Mouse (Mus musculus) midbrain, postnatal 0 days (tissue): ENCODE measurements around the gene Gtf2h4. TPM values are rescaled to one million over a fixed set of nuclear protein-coding genes. Genes with fewer than 3 reads are reported as not detected.

Experiments used
- ATAC-seq: fragments of 200-750 bp; cut with Nextera tagmentation; 2 replicates; pipeline ENCODE4 v1.8.0; 2017; ENCODE audit warnings: moderate number of reproducible peaks, mild to moderate bottlenecking, moderate TSS enrichment, moderate library complexity; ENCODE audit not compliant: low FRiP score
- DNase-seq: peaks from one replicate; pipeline ENCODE4 v3.0.0-alpha.2; 2015; ENCODE audit warnings: low spot score
- H3K27ac ChIP-seq: fragments of 300-500 bp; sonication (generic); 2 replicates; pipeline ENCODE4 v1.5.1; 2014; ENCODE audit warnings: low read depth, mild to moderate bottlenecking, low read length, mixed read lengths
- H3K27me3 ChIP-seq: fragments of 300-500 bp; sonication (generic); 2 replicates; pipeline ENCODE4 v1.6.1; 2014; ENCODE audit warnings: low read length, control low read depth, mixed read lengths; ENCODE audit not compliant: insufficient read depth
- H3K36me3 ChIP-seq: fragments of 300-500 bp; sonication (generic); 2 replicates; pipeline ENCODE4 v1.6.1; 2014; ENCODE audit warnings: low read length, control low read depth, mixed read lengths; ENCODE audit not compliant: insufficient read depth
- H3K4me1 ChIP-seq: fragments of 300-500 bp; sonication (generic); 2 replicates; pipeline ENCODE4 v1.6.1; 2014; ENCODE audit warnings: mild to moderate bottlenecking, control low read depth, antibody characterized with exemption, low read length, mixed read lengths; ENCODE audit not compliant: insufficient read depth
- H3K4me2 ChIP-seq: fragments of 300-500 bp; sonication (generic); 2 replicates; pipeline ENCODE4 v1.6.1; 2014; ENCODE audit warnings: low read depth, mild to moderate bottlenecking, low read length, mixed read lengths; ENCODE audit not compliant: poor library complexity, severe bottlenecking
- H3K4me3 ChIP-seq: fragments of 300-500 bp; sonication (generic); 2 replicates; pipeline ENCODE4 v1.5.1; 2014; ENCODE audit warnings: low read depth, mild to moderate bottlenecking, low read length, moderate library complexity
- H3K9ac ChIP-seq: fragments of 300-500 bp; sonication (generic); replicated peaks from 2 replicates; pipeline ENCODE4 v1.6.1; 2014; ENCODE audit warnings: mild to moderate bottlenecking, low read length, moderate library complexity, mixed read lengths; ENCODE audit not compliant: poor library complexity, severe bottlenecking
- H3K9me3 ChIP-seq: fragments of 300-500 bp; sonication (generic); 2 replicates; pipeline ENCODE4 v1.6.1; 2016; ENCODE audit warnings: low read length, control low read depth
- CTCF ChIP-seq: IDR thresholded peaks from 2 replicates; pipeline ENCODE4 v1.5.1; 2016; ENCODE audit warnings: antibody characterized with exemption, mild to moderate bottlenecking
- WGBS: fragments of 180-500 bp; shearing (Covaris S2); extraction: QIAGEN DNeasy Blood & Tissue Kit; methylation state at CpG from one replicate; pipeline ENCODE4 v1.1.7; 2014; 5-methylcytosine and 5-hydroxymethylcytosine counted together
- polyA plus RNA-seq: library from polyadenylated mRNA; unstranded; fragments of >200 nt; fragmentation: Nextera tagmentation; extraction: Ambion mirVana; gene quantifications from 2 replicates; pipeline ENCODE4 v1.2.1, GENCODE M21; 2015
- total RNA-seq: library from RNA; depleted of rRNA; stranded (reverse); fragments of >200 nt; gene quantifications from 2 replicates; pipeline ENCODE4 v1.2.3, GENCODE M21; 2014

Gtf2h4 gene
- total and polyA plus RNA-seq, 2 experiments from 2014 or later, result 17.8 to 27.7 TPM

DNA sequence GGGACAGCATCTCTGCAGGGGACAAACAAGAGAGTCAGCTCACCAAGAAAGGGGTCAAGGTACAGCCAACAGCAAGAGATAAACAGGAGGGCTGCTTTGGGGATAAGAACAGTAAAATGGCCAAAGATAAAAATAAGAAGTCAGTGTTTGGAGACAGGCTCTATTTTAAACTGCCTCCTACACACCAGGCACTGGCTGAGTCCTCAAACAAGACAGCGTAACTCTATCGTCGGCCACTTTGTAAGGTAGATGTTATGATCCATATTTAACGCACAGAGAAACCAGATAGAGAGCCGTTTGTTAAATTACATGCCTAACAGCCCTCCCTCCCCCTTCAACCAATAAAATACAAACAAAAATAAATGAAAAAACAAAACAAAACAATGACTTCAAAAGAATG is 20.4 kb upstream of the Gtf2h4 start:
- H3K27me3 ChIP-seq, result no peaks in the 10 kb centered on the region
- DNase-seq (no peak), ATAC-seq (no peak)
- H3K36me3 ChIP-seq, result peaks cover 44% of the 10 kb centered on the region
- no peaks in the 10 kb centered on the region for H3K9me3 ChIP-seq
- H3K9ac ChIP-seq, result no peak overlapping the region
- H3K4me1 ChIP-seq, result peaks cover 12% of the 10 kb centered on the region; the same call in 1 of the 2 replicates
- 92% methylated on average over 5 of the region's 5 CpGs for WGBS
- H3K4me3 ChIP-seq, result no peak overlapping the region
- H3K27ac ChIP-seq, result no peak overlapping the region
- no peak overlapping the region for H3K4me2 ChIP-seq
- TF ChIP-seq CTCF, result no peak

GRCm38 (mm10) chr17:35692368-35692767 is 18.8 kb upstream of the Gtf2h4 start:
- no peaks in the 10 kb centered on the region for H3K9me3 ChIP-seq
- no peak overlapping the region for H3K9ac ChIP-seq
- 67% methylated on average over 4 of the region's 4 CpGs for WGBS
- peaks cover 59% of the 10 kb centered on the region for H3K36me3 ChIP-seq
- H3K27ac ChIP-seq, result no peak overlapping the region
- H3K27me3 ChIP-seq, result no peaks in the 10 kb centered on the region
- no peak for TF ChIP-seq CTCF
- no peak overlapping the region for H3K4me3 ChIP-seq
- ATAC-seq (no peak), DNase-seq (no peak)
- peaks cover 7% of the 10 kb centered on the region; the same call in 1 of the 2 replicates for H3K4me1 ChIP-seq
- no peak overlapping the region for H3K4me2 ChIP-seq

GRCm38 (mm10) chr17:35691811-35692210 is 18.3 kb upstream of the Gtf2h4 start:
- no peak for TF ChIP-seq CTCF
- DNase-seq (no peak), ATAC-seq (no peak)
- Histone ChIP-seq H3K4me3 (no peak overlapping the region), H3K27ac (no peak overlapping the region), H3K4me1 (0 out of 2 replicates have a peak, but pooled peaks cover 2% of the 10 kb centered on the region), H3K9me3 (no peaks in the 10 kb centered on the region), H3K27me3 (no peaks in the 10 kb centered on the region), H3K9ac (no peak overlapping the region; the same call in 1 of the 2 replicates), H3K36me3 (peaks cover 64% of the 10 kb centered on the region), H3K4me2 (no peak overlapping the region)
- WGBS, result 84% methylated on average over 4 of the region's 4 CpGs

DNA sequence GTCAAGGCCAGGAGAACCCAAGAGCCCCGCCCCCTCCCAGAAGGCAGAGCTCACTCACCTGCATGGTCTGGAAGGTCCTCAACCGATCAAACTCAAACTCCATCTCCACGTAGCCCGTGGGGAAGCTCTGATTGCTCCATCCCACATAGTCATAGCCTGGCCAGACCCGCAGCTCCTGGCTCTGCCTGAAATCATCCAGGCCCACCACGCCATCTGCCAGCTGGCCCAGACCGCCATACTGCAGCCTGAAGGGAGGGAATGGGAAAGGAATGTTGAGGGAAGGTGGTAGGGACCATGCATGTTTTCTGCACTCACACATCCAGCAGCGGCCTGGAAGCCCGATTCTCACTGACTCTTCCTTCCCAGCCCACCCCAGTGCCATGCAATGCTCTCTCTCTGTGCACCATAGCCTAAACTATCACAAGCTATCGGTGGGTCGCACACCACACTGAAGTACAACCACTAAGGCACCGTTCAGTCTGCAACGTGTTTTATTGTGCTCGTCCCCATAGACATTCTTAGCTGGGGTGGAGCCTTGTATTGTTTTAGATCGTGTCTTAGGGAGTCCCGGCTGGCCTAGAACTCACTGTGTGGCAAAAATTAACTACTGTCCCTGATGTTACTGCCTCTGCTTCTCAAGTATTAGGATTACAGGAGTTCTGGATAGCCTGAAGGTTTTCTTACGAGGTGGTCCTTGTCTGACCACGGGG is 16.6 kb upstream of the Gtf2h4 start:
- Histone ChIP-seq H3K4me1 (no peaks in the 10 kb centered on the region), H3K27me3 (no peaks in the 10 kb centered on the region), H3K4me3 (no peak overlapping the region), H3K9ac (no peak overlapping the region; the same call in 1 of the 2 replicates), H3K36me3 (peaks cover 74% of the 10 kb centered on the region), H3K9me3 (no peaks in the 10 kb centered on the region), H3K4me2 (no peak overlapping the region), H3K27ac (no peak overlapping the region)
- no peak for DNase-seq
- no peak for ATAC-seq
- WGBS, result 90% methylated on average over 18 of the region's 18 CpGs
- no peak for TF ChIP-seq CTCF

DNA sequence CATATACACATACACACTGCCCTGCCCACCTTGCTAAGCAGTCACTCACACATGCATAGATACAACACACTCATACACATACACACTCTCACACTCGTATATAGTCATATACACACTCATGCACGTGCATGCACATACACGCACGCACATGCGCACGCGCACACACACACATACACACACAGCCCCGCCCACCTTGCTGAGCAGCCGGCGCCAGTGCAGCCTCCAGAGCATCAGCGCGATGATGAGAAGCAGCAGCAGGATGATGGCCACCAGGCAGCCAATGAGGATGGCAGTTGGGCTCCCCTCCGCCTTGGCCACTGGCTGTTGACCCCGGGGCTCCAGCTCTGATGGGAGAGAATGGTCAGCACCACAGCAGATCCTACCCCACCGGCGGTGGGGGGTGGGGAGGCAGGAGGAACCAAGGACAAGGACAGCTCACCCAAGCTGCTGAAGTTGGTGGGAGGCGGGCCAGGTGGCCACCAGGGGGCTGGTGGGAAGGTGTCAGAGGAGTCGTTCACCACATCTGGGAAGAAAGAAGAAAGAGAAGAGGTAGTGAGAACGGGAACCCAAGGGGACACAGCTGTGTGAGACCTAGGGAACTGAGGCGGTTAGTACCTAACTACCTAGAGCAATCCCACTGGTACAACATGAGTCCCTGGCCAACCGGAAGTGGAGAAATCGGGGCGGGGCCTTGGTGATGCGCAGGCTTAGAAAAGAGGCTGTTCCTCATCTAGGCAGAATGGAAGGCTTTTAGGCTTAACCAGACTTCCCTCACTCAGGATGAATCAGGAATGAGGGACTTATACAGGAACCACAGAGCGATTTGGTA is 15.0 kb upstream of the Gtf2h4 start:
- Histone ChIP-seq H3K9ac (no peak overlapping the region), H3K36me3 (peaks cover 79% of the 10 kb centered on the region), H3K27ac (no peak overlapping the region), H3K4me1 (no peaks in the 10 kb centered on the region), H3K4me2 (no peak overlapping the region), H3K27me3 (no peaks in the 10 kb centered on the region), H3K9me3 (no peaks in the 10 kb centered on the region), H3K4me3 (no peak overlapping the region)
- ATAC-seq (no peak), DNase-seq (no peak)
- WGBS, result 91% methylated on average over 25 of the region's 25 CpGs
- no peak; the same call in 1 of the 2 replicates for TF ChIP-seq CTCF

DNA sequence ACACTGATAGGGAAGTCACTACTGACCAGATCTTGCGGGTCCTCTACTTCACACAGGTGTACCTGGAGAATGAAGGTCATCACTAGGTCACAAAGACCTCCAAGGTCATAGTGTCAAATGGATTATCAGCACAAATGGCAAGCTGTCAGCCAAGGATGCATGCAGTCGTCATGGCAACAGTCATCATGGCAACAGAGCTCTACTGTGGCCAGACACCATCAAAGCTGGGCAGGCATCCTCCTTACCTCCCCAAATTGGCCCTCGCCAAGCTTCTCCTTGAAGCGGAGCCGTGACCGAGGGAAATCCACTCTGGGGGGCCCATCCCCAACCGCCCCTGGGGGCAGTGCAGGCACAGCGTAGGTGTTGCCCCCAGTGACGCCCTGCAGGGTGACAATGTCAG is 11.5 kb upstream of the Gtf2h4 start:
- H3K27me3 ChIP-seq, result no peaks in the 10 kb centered on the region
- no peaks in the 10 kb centered on the region for H3K4me1 ChIP-seq
- 35% methylated on average over 9 of the region's 9 CpGs for WGBS
- H3K9ac ChIP-seq, result no peak overlapping the region; the same call in 1 of the 2 replicates
- H3K4me3 ChIP-seq, result no peak overlapping the region
- DNase-seq, result peak; percentile 60
- H3K36me3 ChIP-seq, result peaks cover 64% of the 10 kb centered on the region
- peak overlapping the region; percentile 63 for H3K27ac ChIP-seq
- 0 out of 2 replicates have a peak, but pooled peaks have one; percentile 28 for ATAC-seq
- TF ChIP-seq CTCF, result no peak
- H3K4me2 ChIP-seq, result no peak overlapping the region
- no peaks in the 10 kb centered on the region for H3K9me3 ChIP-seq
